Mouse (Mus musculus) kidney, adult 2 months (tissue): ENCODE results near the gene Tnfaip8l1. TPM values are rescaled to one million over a fixed set of nuclear protein-coding genes. Genes with fewer than 3 reads are reported as not detected.

Source experiments
- DNase-seq: peaks from one replicate; pipeline ENCODE4 v3.0.0; 2021
- H3K27ac ChIP-seq: fragments of 200-500 bp; 2 replicates; pipeline ENCODE4 v1.5.1; 2012; ENCODE audit warnings: low read depth, low read length, control low read depth, inconsistent platforms; ENCODE audit not compliant: insufficient read depth
- H3K27me3 ChIP-seq: fragments of 200-500 bp; replicated peaks from 2 replicates; pipeline ENCODE4 v1.6.1; 2012; ENCODE audit warnings: mild to moderate bottlenecking, moderate library complexity, low read length, inconsistent platforms; ENCODE audit not compliant: control insufficient read depth, insufficient read depth
- H3K36me3 ChIP-seq: fragments of 200-500 bp; 2 replicates; pipeline ENCODE4 v1.6.1; 2012; ENCODE audit warnings: mild to moderate bottlenecking, moderate library complexity, low read length, inconsistent platforms; ENCODE audit not compliant: control insufficient read depth, insufficient read depth
- H3K4me1 ChIP-seq: fragments of 200-500 bp; 2 replicates; pipeline ENCODE4 v1.6.1; 2011; ENCODE audit warnings: low read length; ENCODE audit not compliant: control insufficient read depth, insufficient read depth
- H3K4me3 ChIP-seq: fragments of 200-500 bp; 2 replicates; pipeline ENCODE4 v1.5.1; 2011; ENCODE audit warnings: mild to moderate bottlenecking, low read depth, low read length, control low read depth; ENCODE audit not compliant: insufficient read depth
- CTCF ChIP-seq: fragments of 200-500 bp; conservative IDR thresholded peaks from 2 replicates; pipeline ENCODE4 v1.5.1; 2011; ENCODE audit warnings: low read depth, mild to moderate bottlenecking, control low read depth, low read length, moderate library complexity, mixed read lengths; ENCODE audit not compliant: insufficient read depth, insufficient read length
- POLR2A ChIP-seq: fragments of 200-500 bp; IDR thresholded peaks from one replicate; pipeline ENCODE4 v1.6.1; 2011; ENCODE audit warnings: low read depth, low read length, control low read depth
- WGBS: fragments of 180-500 bp; shearing (Covaris S2); methylation state at CpG from one replicate; pipeline ENCODE4 v1.1.7; 2018; 5-methylcytosine and 5-hydroxymethylcytosine counted together
- polyA plus RNA-seq: library from polyadenylated mRNA; depleted of rRNA; stranded (reverse); fragments of >200 nt; gene quantifications from 2 replicates; pipeline ENCODE4 v1.2.3, GENCODE M21; 2012

Tnfaip8l1 gene
- polyA plus RNA-seq, 1 experiment, result 2.7 TPM

- Histone ChIP-seq H3K27ac (no peak overlapping the region), H3K36me3 (no peaks in the 10 kb centered on the region), H3K4me1 (no peaks in the 10 kb centered on the region), H3K27me3 (no peaks in the 10 kb centered on the region), H3K4me3 (no peak overlapping the region)
- WGBS, result 89% methylated on average over 6 of the region's 6 CpGs
- TF ChIP-seq CTCF (no peak), POLR2A (no peak)
- DNase-seq, result no peak
These were observed 29.0 kb downstream of the Tnfaip8l1 start for GRCm38 (mm10) chr17:56191266-56191665.

- DNase-seq, result no peak
- no peak for TF ChIP-seq POLR2A
- TF ChIP-seq CTCF, result no peak
- Histone ChIP-seq H3K36me3 (no peaks in the 10 kb centered on the region), H3K4me1 (no peaks in the 10 kb centered on the region), H3K27ac (no peak overlapping the region), H3K27me3 (no peaks in the 10 kb centered on the region), H3K4me3 (no peak overlapping the region)
- 83% methylated on average over 12 of the region's 12 CpGs for WGBS
These were observed 32.1 kb downstream of the Tnfaip8l1 start for GRCm38 (mm10) chr17:56194357-56194756.

- TF ChIP-seq POLR2A (no peak), CTCF (no peak)
- H3K27ac ChIP-seq, result no peak overlapping the region
- H3K36me3 ChIP-seq, result no peaks in the 10 kb centered on the region
- DNase-seq, result peak; percentile 74
- no peaks in the 10 kb centered on the region for H3K4me1 ChIP-seq
- H3K27me3 ChIP-seq, result no peaks in the 10 kb centered on the region
- H3K4me3 ChIP-seq, result no peak overlapping the region
- WGBS, result 58% methylated on average over 13 of the region's 13 CpGs
These were observed 32.5 kb downstream of the Tnfaip8l1 start for GRCm38 (mm10) chr17:56194765-56195164.

GRCm38 (mm10) chr17:56196860-56197259 lies 34.6 kb downstream of the Tnfaip8l1 start:
- no peaks in the 10 kb centered on the region for H3K36me3 ChIP-seq
- no peak for TF ChIP-seq POLR2A
- TF ChIP-seq CTCF, result peak; percentile 64
- WGBS, result 80% methylated on average over 2 of the region's 2 CpGs

GRCm38 (mm10) chr17:56200586-56200985 lies 38.3 kb downstream of the Tnfaip8l1 start:
- no peaks in the 10 kb centered on the region for H3K4me1 ChIP-seq
- 88% methylated on average over 9 of the region's 9 CpGs for WGBS
- TF ChIP-seq POLR2A, result no peak
- TF ChIP-seq CTCF, result peak; percentile 56
- no peak overlapping the region for H3K4me3 ChIP-seq
- DNase-seq, result no peak
- H3K36me3 ChIP-seq, result no peaks in the 10 kb centered on the region
- H3K27ac ChIP-seq, result no peak overlapping the region
- no peaks in the 10 kb centered on the region for H3K27me3 ChIP-seq

More at GRCm38 (mm10) chr17:56196860-56197259, 34.6 kb downstream of the Tnfaip8l1 start:
- H3K27ac ChIP-seq, result no peak overlapping the region
- no peaks in the 10 kb centered on the region for H3K4me1 ChIP-seq
- H3K4me3 ChIP-seq, result no peak overlapping the region
- no peak for DNase-seq
- H3K27me3 ChIP-seq, result no peaks in the 10 kb centered on the region

GRCm38 (mm10) chr17:56201642-56202041 lies 39.4 kb downstream of the Tnfaip8l1 start:
- no peak for DNase-seq
- no peaks in the 10 kb centered on the region for H3K27me3 ChIP-seq
- no peak overlapping the region for H3K4me3 ChIP-seq
- H3K27ac ChIP-seq, result no peak overlapping the region
- WGBS, result 68% methylated on average over 3 of the region's 3 CpGs
- no peaks in the 10 kb centered on the region for H3K4me1 ChIP-seq
- TF ChIP-seq CTCF (peak; percentile 28; the same call in 1 of the 2 replicates), POLR2A (no peak)
- no peaks in the 10 kb centered on the region for H3K36me3 ChIP-seq

GRCm38 (mm10) chr17:56202476-56202875 lies 40.2 kb downstream of the Tnfaip8l1 start:
- Histone ChIP-seq H3K36me3 (no peaks in the 10 kb centered on the region), H3K4me3 (no peak overlapping the region), H3K27ac (no peak overlapping the region), H3K4me1 (no peaks in the 10 kb centered on the region), H3K27me3 (no peaks in the 10 kb centered on the region)
- 94% methylated on average over 8 of the region's 8 CpGs for WGBS
- TF ChIP-seq CTCF (no peak), POLR2A (no peak)
- no peak for DNase-seq
